Mouse (Mus musculus): Measurements from ENCODE around the gene Asphd1.

Asphd1 gene

GRCm38 (mm10) chr7:126949403-126949792 is at the start of gene Asphd1:
Asphd1 (minus strand) TSS chr7:126949582.
- DNase-seq, result no peak

GRCm38 (mm10) chr7:126996449-126996848 is 47.1 kb upstream of the Asphd1 start:
- DNase-seq, result peak in 1 of 2 experiments; percentile 54

- no peak for DNase-seq
Measured at GRCm38 (mm10) chr7:126988816-126989215, 39.4 kb upstream of the Asphd1 start.

DNA sequence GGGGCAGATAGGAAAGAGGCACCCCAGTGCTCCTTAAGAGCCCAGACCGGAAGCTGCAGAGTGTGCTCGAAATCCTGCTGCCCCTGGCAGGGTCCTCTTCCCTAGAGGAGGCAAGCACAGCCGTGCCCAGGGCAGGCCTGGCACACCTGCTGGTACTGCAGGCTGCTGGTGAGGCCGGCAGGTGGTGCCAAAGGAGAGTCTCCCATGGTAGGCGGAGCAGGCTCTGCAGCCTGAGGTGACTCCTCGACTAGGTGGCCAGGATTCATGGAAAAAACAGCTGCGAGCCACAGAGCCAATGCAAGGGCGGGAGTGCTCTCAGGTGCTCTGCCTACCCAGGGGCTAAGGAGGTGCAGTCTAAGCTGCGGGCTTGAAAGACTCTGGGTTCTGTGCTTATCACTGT is 36.9 kb upstream of the Asphd1 start:
- peak; percentile 77 to 85 for DNase-seq

GRCm38 (mm10) chr7:126984667-126985444 is 35.5 kb upstream of the Asphd1 start:
- no peak for DNase-seq

DNA sequence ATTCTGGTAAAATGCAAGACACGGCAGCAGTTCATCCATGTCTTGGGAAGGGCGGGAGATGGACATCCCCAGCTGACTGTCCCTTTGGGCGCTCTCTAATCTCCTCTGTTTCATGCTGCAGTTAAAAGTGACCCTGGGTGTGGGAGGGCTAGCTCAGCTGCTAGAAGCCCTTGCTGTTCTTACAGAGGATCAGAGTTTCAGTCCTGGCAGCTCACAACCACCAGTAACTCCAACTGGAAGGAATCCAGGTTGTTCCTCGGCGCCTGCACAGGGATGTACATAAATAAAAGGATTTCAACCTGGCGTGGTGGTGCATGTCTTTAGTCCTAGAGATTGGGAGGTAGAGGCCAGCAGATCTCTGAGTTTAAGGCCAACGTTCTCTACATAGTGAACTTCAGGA is 33.7 kb upstream of the Asphd1 start:
- DNase-seq, result no peak

DNA sequence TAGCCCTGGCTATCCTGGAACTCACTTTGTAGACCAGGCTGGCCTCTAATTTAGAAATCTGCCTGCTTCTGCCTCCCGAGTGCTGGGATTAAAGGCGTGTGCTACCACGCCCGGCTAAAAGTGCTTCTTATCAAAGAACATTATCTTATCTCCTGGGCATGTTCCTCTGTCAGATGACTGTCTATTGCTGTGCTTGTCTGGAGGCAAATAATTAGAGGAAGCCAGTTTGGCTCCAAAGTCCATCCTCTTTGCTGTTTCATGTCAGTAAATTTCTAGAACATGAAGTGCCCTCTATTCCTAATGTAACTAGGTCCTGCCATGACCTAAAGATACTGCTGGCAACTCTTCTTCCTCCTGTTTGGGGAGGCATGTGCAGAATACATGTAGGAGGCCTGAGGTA is 32.7 kb upstream of the Asphd1 start:
- DNase-seq, result no peak

- no peak for DNase-seq
Measured at GRCm38 (mm10) chr7:126981601-126982000, 32.2 kb upstream of the Asphd1 start.

- DNase-seq, result no peak
Measured at GRCm38 (mm10) chr7:126978841-126979240, 29.5 kb upstream of the Asphd1 start.

DNA sequence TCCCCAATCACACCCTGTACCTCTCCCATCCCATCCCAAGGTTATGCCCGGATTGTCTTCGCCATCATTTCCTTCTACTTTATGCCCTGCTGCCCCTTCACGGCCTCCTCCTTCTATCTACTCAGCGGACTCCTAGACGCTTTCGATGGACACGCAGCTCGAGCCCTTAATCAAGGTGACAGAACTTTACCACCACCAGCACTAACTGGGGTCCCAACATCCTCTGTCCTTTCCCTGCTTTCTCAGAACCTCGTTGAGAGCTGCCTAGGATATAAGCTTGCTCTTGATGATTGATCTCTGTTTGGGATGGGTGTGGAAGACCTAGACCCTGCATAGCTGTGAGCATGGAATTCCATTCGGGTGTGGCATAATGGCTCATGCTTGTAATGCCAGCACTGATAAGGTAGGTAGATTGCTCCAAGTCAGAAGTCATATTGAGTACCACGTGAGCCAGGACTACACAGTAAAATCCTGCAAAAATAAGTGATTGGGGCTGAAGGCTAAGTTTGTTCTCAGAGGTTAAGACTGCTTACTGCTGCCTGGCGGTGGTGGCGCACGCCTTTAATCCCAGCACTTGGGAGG is 27.6 kb upstream of the Asphd1 start:
- DNase-seq, result peak in 1 of 2 experiments; percentile 14

DNA sequence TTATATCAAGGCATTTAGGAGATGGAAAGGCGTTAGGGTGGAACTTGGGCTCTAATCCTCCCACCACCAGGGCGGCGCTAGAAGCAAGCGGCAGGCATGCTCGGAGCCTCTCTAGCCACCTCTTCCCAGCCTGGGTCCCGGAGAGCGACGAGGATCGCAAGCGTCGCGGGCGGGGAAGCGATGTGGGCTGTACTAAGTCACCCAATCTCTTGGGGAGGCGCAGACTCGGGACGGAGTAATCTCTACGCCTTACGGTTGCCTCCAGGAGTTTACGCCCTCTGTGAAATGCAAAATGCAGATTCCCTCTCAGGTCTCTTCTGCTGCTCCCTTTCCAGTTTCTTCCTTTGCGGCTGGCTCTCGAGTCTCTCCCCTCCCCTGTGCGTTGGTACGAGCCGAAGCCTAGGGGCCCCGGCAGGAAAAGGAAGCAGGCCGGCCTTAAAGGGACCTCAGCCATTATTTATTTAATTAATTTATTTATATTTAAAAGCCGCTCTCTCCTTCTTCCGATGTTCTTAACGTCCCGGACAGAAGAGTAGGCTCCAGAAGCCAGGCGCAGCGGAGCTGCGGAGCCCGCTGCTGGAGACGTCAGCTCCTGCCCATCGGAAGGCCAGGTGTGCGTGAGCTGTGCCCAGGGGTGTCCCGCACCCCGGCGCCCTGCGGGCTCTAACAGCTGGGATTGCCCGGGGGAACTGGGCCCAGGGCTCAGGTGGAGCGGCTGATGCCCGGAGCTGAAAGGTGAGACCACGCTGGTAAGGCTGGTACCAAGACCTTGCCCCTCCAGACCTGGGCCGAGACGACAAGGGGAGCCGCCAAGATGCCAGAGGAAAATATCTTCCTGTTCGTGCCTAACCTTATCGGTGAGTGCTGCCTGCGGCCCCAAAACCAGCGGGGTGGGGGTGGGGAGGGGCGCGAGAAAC is 26.8 kb upstream of the Asphd1 start, which contains the start of gene Cdiptos:
Cdiptos (minus strand) TSS at position 149 of the 917 bp plus-strand sequence.
- peak; percentile 97 to 99 for DNase-seq

DNA sequence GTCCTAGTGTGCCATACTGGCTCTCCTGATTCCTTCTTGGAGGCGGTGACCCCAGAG is 26.3 kb upstream of the Asphd1 start, which contains the start of gene Cdipt:
Cdipt (plus strand) TSS at position 22 of the 57 bp plus-strand sequence.
- no peak for DNase-seq

DNA sequence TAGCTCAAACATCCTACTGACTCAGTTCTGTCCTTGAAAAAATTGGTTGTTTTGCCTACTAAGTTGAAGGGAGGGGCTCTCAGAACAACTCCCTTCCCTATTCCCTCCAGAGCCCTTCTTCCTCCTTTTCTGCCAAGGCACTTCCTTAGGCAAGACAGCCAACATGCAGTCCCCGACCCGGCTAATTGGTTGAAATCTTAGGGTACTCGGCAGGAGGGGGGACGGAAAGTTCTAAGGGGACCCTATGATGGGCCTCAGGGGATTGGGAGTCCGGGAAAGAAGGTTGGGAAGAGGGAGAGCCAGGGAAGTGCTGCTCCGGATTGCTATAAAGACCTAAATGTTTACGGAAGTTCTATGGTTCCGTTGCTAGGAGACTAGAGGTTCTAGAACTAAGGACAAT is 26.1 kb upstream of the Asphd1 start:
- peak; percentile 14 to 22 for DNase-seq

DNA sequence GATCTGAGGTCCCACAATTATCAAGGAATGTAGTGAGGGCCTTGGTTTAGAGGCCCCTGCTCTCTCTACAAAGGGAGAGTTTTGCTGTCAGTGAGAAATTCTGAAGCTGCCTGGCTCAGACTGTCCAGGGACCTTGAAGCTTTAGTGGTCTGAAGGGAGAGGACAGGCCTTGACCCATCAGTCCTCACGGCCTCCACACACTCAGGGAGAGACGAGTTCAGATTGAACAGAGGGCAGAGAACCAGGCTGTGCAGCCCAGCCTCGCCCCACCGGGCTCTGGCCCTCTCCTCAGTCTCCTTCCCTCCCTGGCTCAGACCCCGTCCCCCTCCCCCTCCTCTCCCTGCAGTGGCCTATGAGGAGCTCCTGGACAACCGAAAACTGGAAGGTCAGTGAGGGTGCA is 18.0 kb upstream of the Asphd1 start:
- no peak for DNase-seq

DNA sequence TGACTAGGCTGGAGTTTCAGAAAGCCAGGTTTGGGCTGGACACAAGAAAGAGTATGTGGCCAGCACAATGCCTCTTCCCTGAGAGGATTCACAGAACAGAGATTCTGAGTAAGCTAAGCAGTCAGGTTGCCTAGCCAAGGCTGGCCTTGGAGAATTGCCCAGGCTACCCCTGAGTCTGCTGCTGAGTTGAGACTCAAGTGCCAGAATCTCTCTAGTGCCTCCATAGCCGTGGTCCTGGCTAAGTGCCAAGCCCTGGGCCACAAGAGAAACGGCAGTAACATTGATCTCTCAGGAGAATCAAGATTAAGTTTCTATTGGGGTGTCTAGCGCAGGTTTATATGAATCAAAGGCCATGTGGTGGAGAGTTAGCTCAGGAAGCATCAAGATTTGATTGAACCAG is 16.2 kb upstream of the Asphd1 start:
- no peak for DNase-seq

GRCm38 (mm10) chr7:126963548-126964286 is 14.3 kb upstream of the Asphd1 start:
- DNase-seq, result peak; percentile 70 to 84

DNA sequence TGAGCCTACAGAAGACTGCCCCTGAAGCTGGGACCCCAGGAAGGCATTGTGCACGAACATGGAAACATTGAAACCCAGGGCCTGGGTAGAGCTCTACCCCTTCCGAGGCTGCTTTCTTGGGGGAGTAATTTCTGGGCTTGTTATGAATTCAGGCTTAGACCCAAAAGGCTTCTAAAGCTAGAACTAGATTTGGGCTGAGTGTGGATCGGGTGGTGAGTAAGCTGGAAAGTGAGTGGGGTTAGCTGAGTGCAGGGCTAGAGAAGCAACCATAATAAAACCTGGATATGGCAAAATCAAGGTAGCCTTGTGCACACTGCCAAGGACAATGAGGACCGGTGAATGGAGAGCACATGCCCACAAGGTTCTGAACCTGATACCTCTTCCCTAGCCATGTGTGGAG is 12.6 kb upstream of the Asphd1 start:
- no peak for DNase-seq

GRCm38 (mm10) chr7:126961095-126961494 is 11.7 kb upstream of the Asphd1 start:
- DNase-seq, result no peak

DNA sequence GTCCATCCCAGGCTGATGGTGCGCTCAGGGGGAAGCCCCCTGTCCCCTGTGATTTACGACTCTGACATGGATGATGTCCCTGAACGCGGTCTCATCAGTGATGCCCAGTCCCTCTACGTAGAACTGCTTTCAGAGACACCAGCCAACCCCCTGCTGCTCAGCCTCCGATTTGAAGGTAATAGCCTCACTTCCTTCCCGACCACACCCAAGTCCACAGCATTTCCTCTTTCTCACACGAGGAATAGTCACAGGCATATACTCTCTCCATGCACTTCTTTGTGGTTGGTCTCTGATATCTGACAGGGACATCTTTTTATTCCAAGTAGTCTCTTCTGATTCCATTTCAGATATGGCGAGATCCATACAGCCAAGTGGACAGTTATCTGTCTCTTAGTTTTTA is 10.4 kb upstream of the Asphd1 start:
- no peak for DNase-seq

GRCm38 (mm10) chr7:126955125-126955524 is 5.7 kb upstream of the Asphd1 start:
- no peak for DNase-seq

DNA sequence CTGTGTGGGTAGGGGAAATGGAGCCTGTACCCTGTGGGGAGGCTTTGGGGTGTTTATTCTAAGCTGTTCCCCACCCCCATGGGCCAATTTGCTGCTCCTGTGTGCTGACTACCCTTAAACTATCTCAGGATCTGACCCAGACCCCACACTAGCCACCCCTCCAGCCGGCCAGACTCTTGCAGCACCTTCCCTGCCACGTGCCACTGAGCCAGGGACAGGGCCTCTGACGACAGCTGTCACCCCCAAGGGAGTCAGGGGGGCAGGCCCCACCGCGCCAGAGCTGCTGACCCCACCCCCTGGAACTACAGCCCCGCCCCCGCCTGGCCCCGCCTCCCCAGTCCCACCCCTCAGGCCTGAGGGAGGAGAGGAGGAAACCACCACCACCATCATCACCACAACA is 3.3 kb upstream of the Asphd1 start:
- DNase-seq, result no peak

DNA sequence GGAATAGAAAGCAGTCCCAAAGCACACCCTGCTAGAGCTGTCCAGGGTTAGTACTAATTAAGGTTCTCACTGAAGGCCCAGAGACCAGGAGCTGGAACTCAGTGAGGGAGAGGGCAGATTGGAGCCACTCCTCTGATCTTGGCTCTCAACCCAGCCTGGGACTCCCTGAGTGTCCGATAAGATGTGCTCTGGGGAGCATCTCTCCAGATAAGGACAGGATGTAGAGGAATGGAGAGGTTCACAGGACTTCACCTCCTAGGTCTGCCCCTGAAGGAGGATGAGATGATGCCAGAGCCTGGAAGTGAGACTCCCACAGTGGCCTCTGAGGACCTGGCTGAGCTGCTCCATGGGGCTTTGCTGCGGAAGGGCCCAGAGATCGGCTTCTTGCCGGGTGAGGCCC is 2.4 kb upstream of the Asphd1 start:
- DNase-seq, result no peak

Measured in kidney, postnatal 36 days (tissue).